Mouse (Mus musculus): ENCODE measurements around the gene Ttc7.
A peak's percentile ranks its signal among the peaks of the same experiment; 100 is the strongest.

GRCm38 (mm10) chr17:87315021-87315531 lies 32.4 kb downstream of the Ttc7 start:
- TF ChIP-seq POLR2A (IDR thresholded peaks at IDR 0.05; ENCODE audit: low read depth, low read length) (no peak), CTCF (IDR thresholded peaks at IDR 0.05; ENCODE audit: borderline replicate concordance, insufficient read depth, low read length) (peak; percentile 80)

All from embryonic fibroblast, embryonic 13.5 days (primary cell).